Mouse (Mus musculus) spleen, adult 2 months (tissue): Measurements from ENCODE around the gene Pgm2.

Experiments
- CTCF ChIP-seq: fragments of 200-500 bp; IDR thresholded peaks from 2 replicates; pipeline ENCODE4 v1.5.1; 2011; ENCODE audit warnings: mild to moderate bottlenecking, inconsistent platforms; ENCODE audit not compliant: insufficient read depth, insufficient read length, insufficient replicate concordance; ENCODE audit errors: extremely low read depth
- POLR2A ChIP-seq: fragments of 200-500 bp; IDR thresholded peaks from 2 replicates; pipeline ENCODE4 v1.6.1; 2011; ENCODE audit warnings: low read depth, low read length, inconsistent platforms

GRCm38 (mm10) chr5:64173302-64173701 lies 80.6 kb downstream of the Pgm2 start:
- TF ChIP-seq CTCF: no peak
- TF ChIP-seq POLR2A: no peak
